Mouse (Mus musculus): Measurements from ENCODE around the gene H1foo.

H1foo gene

DNA sequence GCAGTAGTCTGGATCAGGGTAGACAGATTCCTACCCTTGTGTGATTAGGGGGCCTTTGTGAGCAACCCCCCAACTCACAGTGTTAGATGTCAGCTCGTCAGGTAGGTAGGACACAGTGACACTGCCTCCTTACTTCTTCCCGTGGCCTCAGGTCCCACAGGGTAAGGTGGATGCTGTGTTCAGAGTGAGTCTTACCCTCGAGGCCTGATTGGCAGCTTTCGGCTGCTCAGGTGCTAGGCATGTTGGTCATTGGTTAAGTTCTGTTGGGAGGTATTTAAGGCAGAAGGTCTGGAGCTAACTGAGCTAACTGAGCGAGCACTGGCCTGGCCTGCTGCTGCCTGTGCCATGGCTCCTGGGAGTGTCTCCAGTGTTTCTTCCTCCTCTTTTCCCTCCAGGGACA, at the start of gene H1foo:
Gene H1foo, plus strand, starts transcription at position 301 of the 400 bp plus-strand sequence.
- DNase-seq (ENCODE audit: low read depth, low spot score): no peak

- DNase-seq (ENCODE audit: low read depth, low spot score): no peak
Observed at GRCm38 (mm10) chr6:115896346-115896745, 48.4 kb upstream of the H1foo start.

GRCm38 (mm10) chr6:115897117-115897516, 47.6 kb upstream of the H1foo start:
- no peak for DNase-seq (ENCODE audit: low read depth, low spot score)

- no peak for DNase-seq (ENCODE audit: low read depth, low spot score)
Observed at GRCm38 (mm10) chr6:115897926-115898520, 46.7 kb upstream of the H1foo start.

- DNase-seq (ENCODE audit: low read depth, low spot score): peak; percentile 68
Observed at GRCm38 (mm10) chr6:115901062-115901461, 43.7 kb upstream of the H1foo start.

- DNase-seq (ENCODE audit: low read depth, low spot score): no peak
Observed at GRCm38 (mm10) chr6:115901489-115901931, 43.2 kb upstream of the H1foo start.

- DNase-seq (ENCODE audit: low read depth, low spot score): no peak
Observed at GRCm38 (mm10) chr6:115902545-115902944, 42.2 kb upstream of the H1foo start.

DNA sequence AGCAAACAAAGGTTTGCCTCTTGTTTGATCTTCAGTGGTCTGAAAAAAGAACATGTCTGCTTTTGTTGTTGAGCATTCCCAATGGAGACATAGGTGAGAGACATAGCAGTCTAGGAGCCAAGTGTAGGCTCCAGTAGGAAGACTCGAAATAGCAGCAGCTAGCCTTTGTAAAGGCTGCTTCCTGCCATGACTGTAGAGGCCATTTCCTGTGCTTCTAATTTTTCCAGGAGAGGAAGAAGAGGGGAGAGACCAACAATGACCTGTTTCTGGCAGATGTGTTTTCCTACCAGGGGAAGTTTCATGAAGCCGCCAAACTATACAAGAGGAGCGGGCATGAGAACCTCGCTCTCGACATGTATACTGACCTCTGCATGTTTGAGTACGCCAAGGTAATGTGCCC, 39.2 kb upstream of the H1foo start:
- DNase-seq (ENCODE audit: low read depth, low spot score): no peak

DNA sequence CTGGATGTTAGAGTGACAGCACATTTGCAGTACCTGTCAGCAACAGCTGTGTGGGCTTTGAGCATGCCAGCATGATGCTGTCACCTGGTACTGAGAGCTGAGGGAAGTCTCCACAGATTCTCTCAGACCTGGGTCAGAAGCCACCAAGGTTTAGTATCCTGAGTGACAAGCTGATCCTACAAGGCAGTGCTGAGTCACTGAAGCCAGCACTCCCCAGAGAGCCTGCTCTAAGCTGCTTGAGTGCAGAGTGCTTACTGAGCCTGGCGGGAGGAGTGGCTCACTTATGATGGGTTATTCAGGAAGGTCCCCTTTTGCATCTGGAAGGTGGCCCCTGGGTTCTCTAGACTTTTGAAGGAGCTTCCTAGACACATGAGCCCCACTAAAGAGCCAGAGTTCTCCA, 38.3 kb upstream of the H1foo start:
- no peak for DNase-seq (ENCODE audit: low read depth, low spot score)

DNA sequence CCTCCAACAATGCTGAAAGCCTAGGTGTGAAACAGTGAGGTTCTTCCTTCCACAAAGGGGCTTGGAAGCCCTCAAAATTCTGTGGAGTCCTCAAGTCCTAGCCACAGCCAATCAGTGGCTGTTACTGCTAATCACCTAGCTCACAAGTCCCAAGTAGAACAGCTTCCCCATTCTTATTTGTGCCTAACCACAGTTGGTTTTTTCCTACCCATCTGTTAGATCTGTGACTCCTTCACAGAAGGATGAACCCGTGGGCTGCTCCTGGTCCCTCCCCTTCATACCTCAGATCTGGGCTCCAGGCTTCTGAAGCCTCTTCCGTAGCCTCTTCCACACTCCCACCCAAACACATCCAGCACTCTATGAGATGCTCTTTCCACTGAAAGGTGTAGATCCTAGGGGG, 37.9 kb upstream of the H1foo start:
- no peak for DNase-seq (ENCODE audit: low read depth, low spot score)

- no peak for DNase-seq (ENCODE audit: low read depth, low spot score)
Observed at GRCm38 (mm10) chr6:115908421-115908982, 36.2 kb upstream of the H1foo start.

DNA sequence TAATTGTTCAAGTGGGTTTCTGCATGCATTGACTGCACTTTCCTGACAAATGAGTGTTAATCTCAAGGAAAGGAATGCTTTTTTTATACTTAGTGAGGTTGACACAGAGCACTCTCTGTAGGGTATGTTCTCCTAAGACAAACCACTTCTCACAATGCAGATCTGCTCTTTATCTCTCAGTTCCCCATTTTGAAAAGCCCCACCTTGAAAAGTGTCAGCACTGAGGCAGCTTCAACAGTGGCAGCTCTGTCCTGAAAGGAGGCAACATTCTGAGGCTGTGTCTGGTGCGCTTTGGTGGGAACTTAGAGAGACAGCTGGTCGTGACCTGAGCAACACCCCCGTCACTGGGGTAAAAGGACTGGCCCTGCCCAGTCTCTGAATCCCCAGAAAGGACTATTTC, 35.7 kb upstream of the H1foo start:
- DNase-seq (ENCODE audit: low read depth, low spot score): no peak

DNA sequence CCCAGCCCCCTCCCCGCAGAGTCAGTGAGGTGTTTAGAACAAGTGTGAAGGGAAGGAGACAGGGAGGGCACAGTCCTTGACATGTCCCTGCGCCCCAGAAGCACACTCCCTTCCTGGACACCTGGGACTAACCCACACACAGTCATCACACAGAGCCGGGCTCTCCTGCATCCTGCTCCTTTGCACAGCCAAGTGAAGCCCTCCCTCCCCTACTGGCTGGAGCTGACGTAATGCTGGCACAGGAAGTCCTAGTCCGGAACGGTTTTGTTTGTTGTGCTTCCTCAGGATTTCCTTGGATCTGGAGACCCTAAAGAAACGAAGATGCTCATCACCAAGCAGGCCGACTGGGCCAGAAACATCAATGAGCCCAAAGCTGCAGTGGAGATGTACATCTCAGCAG, 34.8 kb upstream of the H1foo start:
- no peak for DNase-seq (ENCODE audit: low read depth, low spot score)

GRCm38 (mm10) chr6:115911763-115912162, 33.0 kb upstream of the H1foo start:
- no peak for DNase-seq (ENCODE audit: low read depth, low spot score)

GRCm38 (mm10) chr6:115913482-115913881, 31.3 kb upstream of the H1foo start:
- DNase-seq (ENCODE audit: low read depth, low spot score): no peak

DNA sequence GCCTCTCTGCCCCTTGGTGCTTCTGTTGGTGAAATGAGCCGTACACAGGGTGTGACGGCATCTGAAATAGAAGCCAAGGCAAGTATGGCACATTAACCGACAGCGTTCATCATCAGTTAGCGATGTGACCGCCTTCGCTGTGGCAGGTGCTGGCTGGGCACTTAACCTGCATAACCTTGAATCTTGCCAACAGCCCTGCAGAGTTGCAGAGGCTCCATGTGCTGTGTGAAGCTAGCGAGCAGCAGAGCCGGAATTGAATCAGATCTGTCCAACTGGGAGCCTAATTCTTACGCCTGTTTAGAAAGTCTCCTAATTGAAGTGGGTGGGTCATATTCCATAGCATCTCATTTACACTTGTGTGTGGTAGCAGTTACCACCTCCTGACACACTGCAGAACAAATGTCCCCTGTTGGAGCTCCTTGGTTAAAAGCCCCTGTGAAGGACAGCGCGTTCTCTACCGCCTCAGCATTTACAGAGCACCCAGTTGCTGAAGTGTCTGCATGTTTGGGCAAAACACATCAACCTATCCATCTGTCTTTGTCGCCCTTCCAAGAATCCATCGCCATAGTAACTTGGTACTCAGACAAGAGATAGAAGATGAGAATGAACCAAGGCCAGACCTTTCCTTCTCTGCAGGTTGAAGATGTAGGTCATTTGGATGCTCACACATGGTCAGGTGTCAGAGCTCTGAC, 30.1 kb upstream of the H1foo start:
- no peak for DNase-seq (ENCODE audit: low read depth, low spot score)

- DNase-seq (ENCODE audit: low read depth, low spot score): no peak
Observed at GRCm38 (mm10) chr6:115915601-115916445, 28.9 kb upstream of the H1foo start.

DNA sequence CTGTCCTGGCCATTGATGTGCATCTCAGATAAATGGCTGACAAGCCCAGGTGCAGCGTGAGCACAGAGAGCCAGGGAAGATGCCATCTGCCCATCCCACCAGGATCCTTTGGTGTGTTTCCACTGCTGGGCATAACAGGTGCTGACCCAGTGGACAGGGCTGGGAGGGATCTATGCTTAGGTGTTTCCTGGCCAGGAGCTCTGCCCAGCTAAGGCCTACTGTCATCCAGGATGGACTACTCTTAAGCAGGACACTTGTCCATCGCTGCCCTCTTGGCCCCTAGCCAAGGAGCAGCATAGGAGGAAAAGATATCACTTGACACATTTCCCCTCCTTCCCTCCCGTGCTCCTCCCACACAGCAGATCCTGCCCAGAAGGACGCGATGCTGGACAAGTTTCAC, 28.1 kb upstream of the H1foo start:
- no peak for DNase-seq (ENCODE audit: low read depth, low spot score)

- DNase-seq (ENCODE audit: low read depth, low spot score): no peak
Observed at GRCm38 (mm10) chr6:115918615-115919014, 26.1 kb upstream of the H1foo start.

- no peak for DNase-seq (ENCODE audit: low read depth, low spot score)
Observed at GRCm38 (mm10) chr6:115919876-115920275, 24.9 kb upstream of the H1foo start.

DNA sequence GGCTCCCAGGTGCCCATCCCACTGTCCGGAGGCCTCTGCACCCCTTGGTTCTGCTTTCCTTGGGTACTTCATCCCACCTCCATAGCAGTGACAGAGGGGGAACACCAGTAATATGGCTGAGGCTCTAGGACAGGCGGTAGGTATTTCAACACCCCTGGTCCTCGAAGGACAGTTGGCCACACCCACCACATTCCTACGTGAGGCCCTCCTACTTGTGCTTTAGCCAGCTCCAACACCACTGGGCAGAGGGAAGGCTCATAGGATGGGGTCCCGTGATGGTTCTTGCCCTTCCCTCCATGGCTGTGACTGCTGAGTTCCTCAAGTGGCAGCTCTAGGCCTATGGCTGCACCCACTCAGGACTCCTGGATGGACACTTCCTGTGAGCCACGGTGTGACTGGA, 19.9 kb upstream of the H1foo start:
- DNase-seq (ENCODE audit: low read depth, low spot score): no peak

GRCm38 (mm10) chr6:115926416-115926815, 18.3 kb upstream of the H1foo start:
- no peak for DNase-seq (ENCODE audit: low read depth, low spot score)
